Mouse (Mus musculus) skeletal muscle tissue, adult 2 months (tissue): ENCODE results near the gene Synm.

Experiments used
- DNase-seq: peaks from one replicate; pipeline ENCODE4 v3.0.0-alpha.2; 2012; ENCODE audit warnings: low read depth, low spot score

Gene Synm

DNA sequence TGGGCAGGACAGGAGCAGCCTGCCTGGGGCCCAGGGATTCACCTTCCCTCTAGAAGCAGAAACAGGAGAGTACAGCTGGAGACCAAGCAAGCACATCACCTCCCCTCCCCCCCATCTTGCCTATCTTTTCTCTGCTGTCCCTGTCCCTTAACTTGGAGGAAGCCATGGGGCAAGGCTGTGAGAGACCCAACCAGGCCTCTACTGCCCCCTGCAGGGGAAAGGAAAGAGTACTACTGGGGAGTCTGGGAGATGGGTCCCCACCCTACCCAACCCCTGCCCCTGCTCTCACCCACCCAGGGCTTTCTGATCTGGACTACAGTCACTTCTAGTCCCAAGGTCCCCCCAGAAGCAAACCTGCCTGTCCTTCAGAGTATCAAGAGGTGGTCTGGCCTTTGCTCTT is 58.7 kb downstream of the Synm start:
- DNase-seq: peak; percentile 72

- DNase-seq: no peak
These were observed 60.2 kb downstream of the Synm start for GRCm38 (mm10) chr7:67699301-67699700.

GRCm38 (mm10) chr7:67697892-67698630 is 61.5 kb downstream of the Synm start:
- DNase-seq: no peak

GRCm38 (mm10) chr7:67695906-67696305 is 63.6 kb downstream of the Synm start:
- no peak for DNase-seq

DNA sequence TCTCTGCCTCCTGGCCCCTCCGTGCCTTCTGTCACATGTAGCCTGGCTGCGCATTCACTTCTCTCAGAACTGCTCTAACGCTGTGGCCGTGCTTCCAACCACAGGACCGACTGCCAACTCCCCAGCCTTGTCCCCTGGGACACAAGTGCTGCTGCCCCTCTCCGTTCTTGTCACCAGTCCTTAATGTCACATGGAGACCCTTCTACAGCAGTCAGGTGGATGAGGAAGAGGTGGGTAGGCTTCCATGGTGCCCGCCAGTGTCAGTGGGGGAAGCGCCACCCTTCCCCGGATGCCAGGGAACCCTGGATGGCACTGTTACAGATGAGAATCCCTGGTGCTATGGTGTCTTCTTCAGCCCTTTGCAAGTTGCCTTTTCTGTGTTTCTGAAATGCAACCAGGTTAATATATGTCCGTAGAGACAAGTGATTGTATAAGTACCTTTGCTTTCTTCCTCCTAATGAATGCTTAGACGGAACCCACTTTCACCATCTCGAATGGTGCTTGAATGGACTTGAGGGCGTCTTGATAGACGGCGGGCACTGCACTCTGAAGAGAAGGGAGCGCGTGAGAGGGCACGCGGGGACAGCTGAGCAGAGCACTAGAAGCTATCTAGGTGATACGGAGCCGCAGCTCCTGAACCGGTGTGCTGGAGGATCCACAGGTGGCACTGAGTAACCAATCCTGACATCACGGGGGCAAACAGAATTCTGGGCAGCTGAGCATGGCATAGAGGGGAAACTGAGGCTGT is 66.6 kb downstream of the Synm start:
- DNase-seq: no peak

DNA sequence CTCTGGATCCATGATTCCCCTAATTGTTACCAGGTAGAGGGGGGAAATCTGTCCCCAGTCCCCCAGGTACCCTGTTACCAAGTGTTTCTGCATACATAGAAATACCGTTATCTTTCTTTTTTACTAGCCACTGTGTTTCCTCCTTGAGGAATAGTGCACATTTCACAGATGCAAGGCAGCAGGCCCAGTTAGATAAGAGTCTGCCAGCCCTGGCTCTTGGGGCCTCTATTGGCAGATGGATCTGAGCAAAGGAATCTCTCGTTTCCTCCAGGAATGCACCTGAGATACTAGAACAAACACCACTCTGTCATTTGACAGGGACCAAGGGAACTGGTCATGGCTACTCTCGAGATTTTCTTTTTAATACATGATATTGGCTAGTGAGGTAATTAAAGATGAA is 67.4 kb downstream of the Synm start:
- DNase-seq: no peak

DNA sequence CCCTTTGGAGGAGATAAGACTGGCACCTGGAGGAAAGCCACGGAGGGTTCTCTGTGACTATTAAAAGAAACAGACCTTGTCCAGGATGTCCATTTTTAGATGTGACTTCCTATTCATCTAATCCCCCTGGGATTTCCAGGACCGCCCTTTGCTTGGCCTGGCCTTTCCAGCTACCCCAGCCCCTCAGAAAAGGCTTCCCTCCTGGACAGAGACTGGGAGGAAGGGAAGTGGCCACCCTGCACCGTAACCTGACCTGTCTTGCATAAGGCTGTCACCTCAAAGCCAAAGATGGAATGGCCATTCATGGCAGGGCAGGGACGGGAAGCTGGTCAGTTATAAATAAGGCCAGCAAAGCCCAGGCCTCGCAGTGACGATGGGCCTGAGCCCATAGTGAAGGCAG is 68.5 kb downstream of the Synm start:
- peak; percentile 86 for DNase-seq

DNA sequence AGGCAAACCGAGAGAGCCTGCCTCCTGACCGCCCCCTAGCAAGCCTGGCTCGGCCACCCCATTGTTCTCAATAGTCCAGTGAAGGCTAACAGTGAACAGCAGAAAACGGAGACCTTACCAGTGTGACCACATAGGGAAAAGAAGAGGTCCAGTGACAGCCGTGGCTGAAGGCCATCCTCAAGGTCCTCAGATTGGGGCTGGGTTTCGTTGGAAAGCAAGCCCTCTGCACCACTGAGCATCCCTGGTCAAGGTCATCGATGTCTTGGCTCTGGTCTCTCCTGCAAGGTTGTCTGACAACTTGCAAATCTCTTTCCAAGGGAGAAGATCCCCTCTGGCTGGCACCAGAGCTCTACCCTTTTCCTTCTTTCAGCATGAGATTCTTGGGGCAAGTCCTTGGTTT is 69.7 kb downstream of the Synm start:
- DNase-seq: no peak

DNA sequence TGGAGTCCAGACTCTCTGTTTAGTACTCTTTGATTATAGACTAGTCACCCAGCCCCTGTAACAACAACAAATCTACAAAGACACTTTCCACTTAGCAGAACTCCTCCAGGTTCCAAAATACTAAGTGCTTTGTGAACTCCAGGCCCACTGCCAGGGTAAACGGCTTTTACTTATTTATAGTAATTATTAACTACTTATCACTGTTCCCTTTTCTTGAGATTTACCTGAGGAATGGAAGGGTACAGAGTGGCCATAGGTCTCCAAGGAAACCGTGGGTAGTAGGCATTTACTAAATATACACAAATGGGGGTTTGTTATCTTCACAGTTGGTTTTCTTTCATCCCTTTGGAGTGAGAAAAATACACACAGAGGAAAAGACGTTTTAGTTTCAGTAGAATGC is 71.3 kb downstream of the Synm start:
- DNase-seq: no peak

DNA sequence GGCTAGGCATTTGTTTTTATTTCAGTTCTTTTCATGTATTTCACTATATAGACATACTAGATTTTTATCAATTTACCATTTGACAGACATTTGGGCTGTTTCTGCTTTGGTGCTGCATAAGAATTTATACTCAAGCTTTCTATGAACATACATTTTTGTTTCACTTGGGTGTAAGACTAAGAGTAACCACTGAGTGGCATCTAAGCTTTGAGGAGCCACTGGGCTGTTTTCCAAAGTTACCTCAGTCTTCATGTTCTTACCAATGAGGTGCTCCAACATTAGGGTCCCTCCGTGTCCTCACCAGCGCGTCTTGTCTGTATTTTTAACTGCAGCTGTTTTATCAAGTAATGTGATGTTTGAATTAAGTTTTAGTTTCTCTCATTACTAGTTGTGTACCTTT is 73.0 kb downstream of the Synm start:
- DNase-seq: no peak

GRCm38 (mm10) chr7:67683006-67683405 is 76.5 kb downstream of the Synm start:
- no peak for DNase-seq

- no peak for DNase-seq
These were observed 78.5 kb downstream of the Synm start for GRCm38 (mm10) chr7:67681078-67681477.
